Mouse (Mus musculus): ENCODE results near the gene Ptprb. TPM values are rescaled to one million over a fixed set of nuclear protein-coding genes. Genes with fewer than 3 reads are reported as not detected.

The Ptprb gene
- polyA plus RNA-seq, 1 experiment from 2014 or later: 5.5 TPM

GRCm38 (mm10) chr10:116290483-116290882 lies 15.2 kb downstream of the Ptprb start:
- WGBS: 73% methylated on average over 4 of the region's 4 CpGs
- H3K9ac ChIP-seq (ENCODE audit: low read depth, low read length): no peak overlapping the region
- ATAC-seq (replicated peaks; ENCODE audit: low FRiP score, low read depth) (no peak), DNase-seq (ENCODE audit: low spot score) (no peak)
- no peaks in the 10 kb centered on the region for H3K27me3 ChIP-seq (ENCODE audit: insufficient read depth, low read length)
- H3K4me1 ChIP-seq (replicated peaks; ENCODE audit: insufficient read depth, low read length): no peaks in the 10 kb centered on the region
- no peak overlapping the region for H3K27ac ChIP-seq
- H3K4me3 ChIP-seq (replicated peaks; ENCODE audit: low read depth, low read length): no peak overlapping the region
- no peak overlapping the region for H3K4me2 ChIP-seq (ENCODE audit: low read length)
- H3K36me3 ChIP-seq (ENCODE audit: insufficient read depth, low read length): no peaks in the 10 kb centered on the region
- no peak for TF ChIP-seq CTCF (IDR thresholded peaks at IDR 0.05; ENCODE audit: low read depth)
- H3K9me3 ChIP-seq (replicated peaks; ENCODE audit: low read length): no peaks in the 10 kb centered on the region

DNA sequence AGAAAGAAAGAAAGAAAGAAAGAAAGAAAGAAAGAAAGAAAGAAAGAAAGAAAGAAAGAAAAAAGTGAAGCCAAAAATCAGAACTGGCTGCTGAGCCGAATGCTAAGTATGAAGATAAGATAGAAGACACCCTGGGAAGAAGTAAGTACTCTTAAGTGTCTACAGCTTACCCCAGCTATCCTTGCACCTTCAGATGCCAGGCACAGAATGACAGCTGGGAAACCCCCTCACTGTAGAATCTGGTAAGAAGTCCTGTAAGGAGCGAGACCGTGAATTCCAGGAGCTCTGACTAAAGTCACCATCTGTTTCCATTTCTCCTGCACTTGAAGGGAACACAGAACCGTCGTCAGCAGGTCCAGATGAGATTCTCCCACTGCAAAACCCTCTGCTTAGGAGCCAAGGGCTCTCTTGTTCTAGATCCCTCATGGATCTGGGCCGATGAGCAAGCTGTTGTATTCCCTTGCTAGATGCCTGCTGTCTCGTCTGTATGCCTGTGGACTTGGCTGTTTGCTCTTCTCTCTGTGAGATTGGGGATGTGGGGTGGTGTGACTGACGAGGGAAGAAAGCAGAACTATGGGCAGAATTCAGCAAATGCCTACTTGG lies 15.9 kb downstream of the Ptprb start:
- DNase-seq (ENCODE audit: low spot score): no peak
- ATAC-seq (replicated peaks; ENCODE audit: low FRiP score, low read depth): no peak
- WGBS: 78% methylated on average over 8 of the region's 8 CpGs
- H3K27ac ChIP-seq: no peak overlapping the region
- H3K9me3 ChIP-seq (replicated peaks; ENCODE audit: low read length): no peaks in the 10 kb centered on the region
- no peaks in the 10 kb centered on the region for H3K4me1 ChIP-seq (replicated peaks; ENCODE audit: insufficient read depth, low read length)
- no peaks in the 10 kb centered on the region for H3K27me3 ChIP-seq (ENCODE audit: insufficient read depth, low read length)
- no peak overlapping the region for H3K4me2 ChIP-seq (ENCODE audit: low read length)
- no peak for TF ChIP-seq CTCF (IDR thresholded peaks at IDR 0.05; ENCODE audit: low read depth)
- H3K9ac ChIP-seq (ENCODE audit: low read depth, low read length): no peak overlapping the region
- no peaks in the 10 kb centered on the region for H3K36me3 ChIP-seq (ENCODE audit: insufficient read depth, low read length)
- H3K4me3 ChIP-seq (replicated peaks; ENCODE audit: low read depth, low read length): no peak overlapping the region

DNA sequence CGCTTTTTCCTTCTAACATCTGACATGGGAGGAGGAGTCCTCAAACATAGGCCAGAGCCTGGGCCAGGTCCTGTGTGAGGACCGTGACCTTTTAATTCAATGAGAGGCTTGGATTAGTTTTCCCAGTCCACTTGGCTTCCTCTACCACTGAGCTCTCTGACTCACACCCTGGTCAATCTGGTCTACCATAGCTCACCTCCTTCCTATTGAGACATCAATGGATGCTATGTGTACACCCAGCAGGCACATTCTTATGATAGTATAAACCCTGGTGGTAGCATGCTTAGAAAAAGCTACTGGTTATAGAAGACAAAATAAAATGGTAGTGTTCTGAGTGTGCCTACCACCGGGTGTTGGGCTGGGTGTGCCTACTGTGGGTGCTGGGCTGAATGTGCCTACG lies 21.1 kb downstream of the Ptprb start:
- H3K9me3 ChIP-seq (replicated peaks; ENCODE audit: low read length): no peaks in the 10 kb centered on the region
- TF ChIP-seq CTCF (IDR thresholded peaks at IDR 0.05; ENCODE audit: low read depth): no peak

DNA sequence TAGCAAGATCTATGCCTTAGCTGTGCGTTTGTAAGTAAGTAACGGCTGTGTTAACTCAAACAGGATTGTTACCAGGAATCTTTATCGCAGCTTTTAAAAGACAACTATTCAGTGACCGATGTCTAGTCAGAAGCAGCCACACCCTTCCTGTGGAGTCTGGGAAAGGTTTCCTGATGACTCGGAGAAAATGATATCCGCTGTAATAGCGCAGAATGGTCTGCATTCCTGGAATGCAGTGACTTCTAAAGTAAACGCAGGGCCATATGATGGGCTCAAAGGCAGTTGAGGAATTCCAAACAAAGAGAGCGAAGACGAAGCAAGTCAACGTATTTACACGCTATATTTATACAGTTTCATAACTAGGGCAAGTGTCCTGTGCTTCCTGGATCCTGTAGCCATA lies 22.5 kb downstream of the Ptprb start:
- DNase-seq (ENCODE audit: low spot score): peak; percentile 50
- H3K4me2 ChIP-seq (ENCODE audit: low read length): no peak overlapping the region

More for the DNA sequence above, 21.1 kb downstream of the Ptprb start:
- Histone ChIP-seq H3K27ac (no peak overlapping the region), H3K27me3 (ENCODE audit: insufficient read depth, low read length) (no peaks in the 10 kb centered on the region), H3K4me3 (replicated peaks; ENCODE audit: low read depth, low read length) (no peak overlapping the region), H3K9ac (ENCODE audit: low read depth, low read length) (no peak overlapping the region), H3K4me1 (replicated peaks; ENCODE audit: insufficient read depth, low read length) (no peaks in the 10 kb centered on the region; the same call in 1 of the 2 replicates), H3K36me3 (ENCODE audit: insufficient read depth, low read length) (no peaks in the 10 kb centered on the region), H3K4me2 (ENCODE audit: low read length) (no peak overlapping the region)
- DNase-seq (ENCODE audit: low spot score) (no peak), ATAC-seq (replicated peaks; ENCODE audit: low FRiP score, low read depth) (no peak)
- WGBS: 84% methylated on average over 4 of the region's 4 CpGs

DNA sequence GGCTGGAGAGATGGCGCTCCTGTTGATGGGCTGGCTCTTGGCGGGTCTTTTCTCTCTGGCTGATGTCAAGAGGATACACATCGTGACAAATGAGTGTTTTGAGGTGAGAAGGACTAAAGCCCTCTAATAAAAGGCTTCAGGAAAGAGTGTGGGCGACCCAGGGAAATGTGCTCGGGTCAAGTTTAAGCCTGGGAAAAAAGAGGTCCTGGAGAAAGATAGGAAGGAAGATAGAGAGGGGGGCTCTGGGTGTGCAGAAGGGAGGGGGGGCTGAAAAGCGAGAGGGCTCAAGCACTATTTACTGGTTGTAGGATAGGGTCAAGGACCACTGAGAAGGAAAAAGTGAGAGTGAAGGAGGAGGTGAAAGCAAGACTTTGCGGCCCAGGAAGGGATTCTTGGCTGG lies 25.5 kb downstream of the Ptprb start:
- no peak for TF ChIP-seq CTCF (IDR thresholded peaks at IDR 0.05; ENCODE audit: low read depth)
- WGBS: 17% methylated on average over 7 of the region's 7 CpGs
- DNase-seq (ENCODE audit: low spot score): peak; percentile 56
- peak overlapping the region; percentile 14; the same call in 1 of the 2 replicates for H3K27ac ChIP-seq
- H3K36me3 ChIP-seq (ENCODE audit: insufficient read depth, low read length): no peaks in the 10 kb centered on the region
- no peaks in the 10 kb centered on the region for H3K9me3 ChIP-seq (replicated peaks; ENCODE audit: low read length)
- peak overlapping the region; percentile 40 for H3K4me3 ChIP-seq (replicated peaks; ENCODE audit: low read depth, low read length)
- H3K27me3 ChIP-seq (ENCODE audit: insufficient read depth, low read length): no peaks in the 10 kb centered on the region
- H3K9ac ChIP-seq (ENCODE audit: low read depth, low read length): peak overlapping the region; percentile 52; the same call in 1 of the 2 replicates
- no peaks in the 10 kb centered on the region; the same call in 1 of the 2 replicates for H3K4me1 ChIP-seq (replicated peaks; ENCODE audit: insufficient read depth, low read length)
- no peak for ATAC-seq (replicated peaks; ENCODE audit: low FRiP score, low read depth)
- H3K4me2 ChIP-seq (ENCODE audit: low read length): peak overlapping the region; percentile 82

More for the DNA sequence above, 22.5 kb downstream of the Ptprb start:
- TF ChIP-seq CTCF (IDR thresholded peaks at IDR 0.05; ENCODE audit: low read depth): no peak
- H3K4me3 ChIP-seq (replicated peaks; ENCODE audit: low read depth, low read length): no peak overlapping the region
- H3K27ac ChIP-seq: no peak overlapping the region
- no peaks in the 10 kb centered on the region for H3K36me3 ChIP-seq (ENCODE audit: insufficient read depth, low read length)
- H3K9ac ChIP-seq (ENCODE audit: low read depth, low read length): no peak overlapping the region
- no peak for ATAC-seq (replicated peaks; ENCODE audit: low FRiP score, low read depth)
- no peaks in the 10 kb centered on the region for H3K9me3 ChIP-seq (replicated peaks; ENCODE audit: low read length)
- no peaks in the 10 kb centered on the region; the same call in 1 of the 2 replicates for H3K4me1 ChIP-seq (replicated peaks; ENCODE audit: insufficient read depth, low read length)
- H3K27me3 ChIP-seq (ENCODE audit: insufficient read depth, low read length): no peaks in the 10 kb centered on the region
- 50% methylated on average over 12 of the region's 12 CpGs for WGBS

GRCm38 (mm10) chr10:116301258-116301657 lies 25.9 kb downstream of the Ptprb start:
- H3K27ac ChIP-seq: peak overlapping the region; percentile 64
- peak overlapping the region; percentile 52 for H3K9ac ChIP-seq (ENCODE audit: low read depth, low read length)
- no peaks in the 10 kb centered on the region for H3K27me3 ChIP-seq (ENCODE audit: insufficient read depth, low read length)
- peak overlapping the region; percentile 40 for H3K4me3 ChIP-seq (replicated peaks; ENCODE audit: low read depth, low read length)
- H3K4me1 ChIP-seq (replicated peaks; ENCODE audit: insufficient read depth, low read length): no peaks in the 10 kb centered on the region; the same call in 1 of the 2 replicates
- H3K4me2 ChIP-seq (ENCODE audit: low read length): peak overlapping the region; percentile 82
- H3K9me3 ChIP-seq (replicated peaks; ENCODE audit: low read length): no peaks in the 10 kb centered on the region
- no peaks in the 10 kb centered on the region for H3K36me3 ChIP-seq (ENCODE audit: insufficient read depth, low read length)
- peak; percentile 43; the same call in 1 of the 2 replicates for ATAC-seq (replicated peaks; ENCODE audit: low FRiP score, low read depth)
- peak; percentile 57 for DNase-seq (ENCODE audit: low spot score)
- under 1% methylated on average over 36 of the region's 36 CpGs for WGBS
- no peak for TF ChIP-seq CTCF (IDR thresholded peaks at IDR 0.05; ENCODE audit: low read depth)

Data from kidney, postnatal 0 days (tissue).